Mouse (Mus musculus) left cerebral cortex, adult 9 months (tissue): ENCODE measurements around the gene Slc6a13.

Source experiments
- DNase-seq, 2 experiments: peaks; one replicate each; pipeline ENCODE4 v3.0.0; 2022; ENCODE audit warnings: low spot score in 2 of 2

The Slc6a13 gene

GRCm38 (mm10) chr6:121376159-121376558, 76.1 kb downstream of the Slc6a13 start:
- DNase-seq, result no peak

- no peak for DNase-seq
These were observed 78.2 kb downstream of the Slc6a13 start for GRCm38 (mm10) chr6:121378256-121378655.

GRCm38 (mm10) chr6:121380576-121380975, 80.5 kb downstream of the Slc6a13 start:
- DNase-seq, result no peak

GRCm38 (mm10) chr6:121382071-121382470, 82.0 kb downstream of the Slc6a13 start:
- DNase-seq, result no peak

GRCm38 (mm10) chr6:121385397-121385796, 85.4 kb downstream of the Slc6a13 start:
- DNase-seq, result no peak
